Mouse (Mus musculus) B cell, adult 62 days (primary cell): ENCODE measurements around the gene Dyrk4. TPM values are rescaled to one million over a fixed set of nuclear protein-coding genes. Genes with fewer than 3 reads are reported as not detected.

Experiments used
- total RNA-seq: library from RNA; stranded (reverse); gene quantifications from 4 replicates; pipeline ENCODE4 v1.2.4, GENCODE M21; 2023

The Dyrk4 gene
- total RNA-seq: 0.58 to 1.4 TPM (median 1.1 TPM) in 4 replicates

DNA sequence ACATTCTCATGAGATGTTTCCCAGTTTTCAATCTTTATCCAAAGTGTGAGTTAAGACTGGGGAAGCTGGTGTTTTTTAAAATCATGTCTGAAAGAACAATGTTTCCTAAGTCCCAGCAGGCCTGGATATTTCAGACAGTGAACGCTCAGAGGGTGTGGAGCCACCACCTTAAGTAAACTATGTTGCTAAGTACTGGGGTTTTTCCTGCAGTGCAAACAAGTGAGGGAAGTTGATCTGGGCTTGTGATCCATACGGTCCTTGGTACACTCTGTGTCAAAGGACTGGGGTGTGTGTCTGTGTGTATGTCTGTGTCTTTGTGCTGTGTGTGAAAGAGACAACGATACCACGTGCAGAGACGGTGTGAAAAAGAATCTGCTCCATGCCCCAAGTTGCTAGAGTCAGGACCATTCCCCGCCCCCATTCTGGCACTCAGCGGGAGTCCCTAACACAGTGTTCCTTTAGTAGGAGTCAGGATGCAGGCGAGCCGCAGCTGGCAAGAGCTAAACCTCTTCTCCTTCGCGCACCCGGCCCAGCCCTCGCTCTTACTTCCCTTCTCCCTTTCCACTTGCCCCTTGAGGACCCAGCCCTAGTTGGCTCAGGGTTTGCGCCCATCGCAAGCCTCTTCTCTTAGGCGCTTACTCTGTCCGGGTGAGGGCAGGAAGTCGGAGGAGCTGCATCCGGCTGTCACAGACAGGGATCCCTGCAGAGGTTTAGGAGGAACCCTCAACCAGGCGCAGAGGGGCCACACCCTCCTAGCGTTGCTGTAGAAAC, at the start of gene Dyrk4:
Gene Dyrk4, minus strand, starts transcription at position 729 of the 771 bp plus-strand sequence.

GRCm38 (mm10) chr6:126939487-126940171, 18.0 kb upstream of the Dyrk4 start, which contains the start of the genes Rad51ap1 and D6Wsu163e:
Gene Rad51ap1, minus strand, starts transcription at chr6:126939587.
Gene D6Wsu163e, plus strand, starts transcription at chr6:126939962.

DNA sequence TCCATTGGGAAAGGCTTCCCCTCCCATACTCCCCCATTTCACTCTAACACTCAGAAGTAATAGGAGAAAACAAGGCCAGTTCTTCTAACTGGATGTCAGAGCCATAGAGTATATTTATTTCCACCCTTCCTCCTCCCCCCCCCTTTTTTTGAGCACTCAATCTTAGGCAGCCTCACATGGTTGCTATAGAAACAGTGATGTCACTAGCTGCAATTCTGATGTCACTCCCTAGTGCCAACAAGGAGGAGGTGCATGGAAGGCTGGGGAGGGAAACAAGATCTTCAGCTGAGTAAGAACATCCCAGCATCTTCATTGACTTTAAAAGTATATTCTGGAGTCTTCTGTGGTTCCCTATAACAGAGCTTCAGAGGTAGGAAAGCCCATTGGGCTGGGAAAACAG, 68.8 kb downstream of the Dyrk4 start, which contains the start of gene Akap3:
Gene Akap3, plus strand, starts transcription at position 218 of the 400 bp plus-strand sequence.

GRCm38 (mm10) chr6:126848712-126849704, 72.6 kb downstream of the Dyrk4 start, which contains the start of gene Ndufa9:
Gene Ndufa9, minus strand, starts transcription at chr6:126849136.

Other genes starting within 250 kb of the Dyrk4 start
- gene Kcna6, start 181.2 kb downstream of the Dyrk4 start, total RNA-seq: not detected in 4 replicates
- 46.5 to 57.6 TPM (median 50.9 TPM) in 4 replicates for gene Ndufa9, start 72.7 kb downstream of the Dyrk4 start, total RNA-seq
- not detected in 4 replicates for gene Akap3, start 68.7 kb downstream of the Dyrk4 start, total RNA-seq
- gene Rad51ap1, start 17.7 kb upstream of the Dyrk4 start, total RNA-seq: 1.8 to 4.1 TPM (median 3.0 TPM) in 4 replicates
- gene D6Wsu163e, start 18.1 kb upstream of the Dyrk4 start, total RNA-seq: 37.3 to 43.4 TPM (median 38.8 TPM) in 4 replicates
- gene Fgf6, start 93.7 kb upstream of the Dyrk4 start, total RNA-seq: not detected in 4 replicates
- gene Fgf23, start 151.1 kb upstream of the Dyrk4 start, total RNA-seq: not detected in 4 replicates
- 7.6 to 13.2 TPM (median 9.5 TPM) in 4 replicates for gene Tigar, start 187.7 kb upstream of the Dyrk4 start, total RNA-seq
- gene Ccnd2, start 230.4 kb upstream of the Dyrk4 start, total RNA-seq: 66.9 to 100 TPM (median 71.1 TPM) in 4 replicates